Mouse (Mus musculus): ENCODE measurements around the gene Cd163l1.

The Cd163l1 gene

GRCm38 (mm10) chr7:140219268-140219667, 1.2 kb downstream of the Cd163l1 start:
- no peak for DNase-seq (ENCODE audit: low read depth in 2 of 2, low spot score in 2 of 2)

- no peak for DNase-seq (ENCODE audit: low read depth in 2 of 2, low spot score in 2 of 2)
Observed at GRCm38 (mm10) chr7:140220375-140220774, 2.3 kb downstream of the Cd163l1 start.

- DNase-seq (ENCODE audit: low read depth in 2 of 2, low spot score in 2 of 2): no peak
Observed at GRCm38 (mm10) chr7:140224209-140224608, 6.1 kb downstream of the Cd163l1 start.

- DNase-seq (ENCODE audit: low read depth in 2 of 2, low spot score in 2 of 2): no peak
Observed at GRCm38 (mm10) chr7:140228476-140228875, 10.4 kb downstream of the Cd163l1 start.

- DNase-seq (ENCODE audit: low read depth in 2 of 2, low spot score in 2 of 2): no peak
Observed at GRCm38 (mm10) chr7:140231026-140231425, 13.0 kb downstream of the Cd163l1 start.

GRCm38 (mm10) chr7:140233696-140234095, 15.6 kb downstream of the Cd163l1 start:
- DNase-seq (ENCODE audit: low read depth in 2 of 2, low spot score in 2 of 2): no peak

- DNase-seq (ENCODE audit: low read depth in 2 of 2, low spot score in 2 of 2): no peak
Observed at GRCm38 (mm10) chr7:140247216-140247615, 29.1 kb downstream of the Cd163l1 start, which contains the start of gene 5830411N06Rik. 5830411N06Rik (plus strand) TSS chr7:140247284.

GRCm38 (mm10) chr7:140253780-140254299, 35.8 kb downstream of the Cd163l1 start:
- DNase-seq (ENCODE audit: low read depth in 2 of 2, low spot score in 2 of 2): no peak
